Mouse (Mus musculus): ENCODE results near the gene Pnldc1. TPM values are rescaled to one million over a fixed set of nuclear protein-coding genes. Genes with fewer than 3 reads are reported as not detected.
"Not testable (repeated sequence)": the region's sequence is repeated elsewhere in the genome, so short reads cannot be mapped to it uniquely, and the experiment has no call there.

The Pnldc1 gene
- polyA plus RNA-seq, 1 experiment from 2014 or later: 2.9 TPM

DNA sequence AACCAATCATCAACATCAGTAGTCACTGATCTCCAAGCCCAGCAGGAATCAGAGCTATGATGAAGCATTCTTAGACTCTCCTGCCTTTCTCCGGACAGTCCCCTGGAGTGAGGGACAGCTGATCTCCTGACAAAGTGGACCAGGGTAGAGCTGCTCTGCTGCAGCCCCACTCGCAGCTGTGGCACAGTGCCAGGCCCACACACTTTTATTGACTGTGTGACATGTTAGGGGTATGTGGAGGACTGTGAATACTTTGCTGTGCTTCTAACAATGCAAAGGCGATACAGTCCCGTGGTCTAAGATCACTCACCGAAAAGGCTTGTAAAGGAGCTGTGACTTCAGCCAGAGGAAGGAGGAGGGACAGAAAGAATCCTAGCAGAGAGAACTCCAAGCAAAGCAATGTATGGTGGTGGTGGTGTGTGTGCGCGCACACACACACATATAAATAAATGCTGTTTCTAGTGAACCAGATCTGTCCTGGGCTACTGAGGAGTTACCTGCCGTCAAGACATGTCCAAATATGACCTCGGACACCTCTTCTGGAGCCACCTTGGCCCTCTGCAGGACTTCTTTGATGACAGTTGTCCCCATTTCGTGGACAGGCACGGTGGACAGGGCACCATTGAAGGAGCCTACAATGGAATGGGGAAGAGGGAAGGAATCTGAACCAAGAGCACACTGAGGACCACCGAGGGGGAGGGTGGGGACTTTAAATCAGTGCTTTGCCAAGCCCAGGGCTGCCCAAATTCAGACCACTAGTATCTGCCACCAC, 29.5 kb upstream of the Pnldc1 start:
- not testable (repeated sequence) for H3K36me3 ChIP-seq (ENCODE audit: control insufficient read depth, insufficient read depth, low read length); DNase-seq (ENCODE audit: low spot score); H3K27ac ChIP-seq (ENCODE audit: low read depth, low read length); H3K4me1 ChIP-seq (ENCODE audit: control insufficient read depth, insufficient read depth, low read length); H3K9me3 ChIP-seq (ENCODE audit: control insufficient read depth, low read length); H3K27me3 ChIP-seq (ENCODE audit: control insufficient read depth, insufficient read depth, low read length); H3K9ac ChIP-seq (ENCODE audit: low read length); H3K4me3 ChIP-seq (ENCODE audit: low read depth, low read length)
- 47% methylated on average over 2 of the region's 12 CpGs for WGBS
- H3K4me2 ChIP-seq (ENCODE audit: low read depth): peak overlapping the region; percentile 36
- 0 out of 2 replicates have a peak, but pooled peaks have one; percentile 23 for ATAC-seq (ENCODE audit: insufficient read depth, low FRiP score, low TSS enrichment)

DNA sequence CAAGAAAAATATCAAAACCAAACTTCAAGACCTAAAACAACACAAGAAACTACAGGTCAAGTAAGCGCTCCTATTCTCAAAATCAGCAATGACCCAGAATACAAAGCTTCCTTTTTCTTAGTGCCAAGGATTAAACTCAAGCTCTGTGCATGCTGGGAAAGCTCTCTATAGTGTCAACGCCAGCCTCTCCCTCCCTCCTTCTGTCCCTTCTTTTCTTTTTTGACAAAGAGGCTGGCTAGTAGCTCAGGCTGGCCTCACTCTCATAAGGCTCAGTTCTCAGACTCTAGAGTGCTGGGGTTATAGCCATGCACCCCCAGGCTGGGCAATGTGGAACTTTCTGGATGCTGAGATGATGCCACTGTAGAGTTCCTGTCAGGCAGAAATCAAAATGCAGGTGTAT, 28.0 kb upstream of the Pnldc1 start:
- ATAC-seq (ENCODE audit: insufficient read depth, low FRiP score, low TSS enrichment) (no peak), DNase-seq (ENCODE audit: low spot score) (no peak)
- Histone ChIP-seq H3K27ac (ENCODE audit: low read depth, low read length) (no peak overlapping the region), H3K4me1 (ENCODE audit: control insufficient read depth, insufficient read depth, low read length) (no peaks in the 10 kb centered on the region), H3K9me3 (ENCODE audit: control insufficient read depth, low read length) (no peaks in the 10 kb centered on the region), H3K36me3 (ENCODE audit: control insufficient read depth, insufficient read depth, low read length) (peaks cover under 1% of the 10 kb centered on the region; the same call in 1 of the 2 replicates), H3K4me2 (ENCODE audit: low read depth) (no peak overlapping the region), H3K27me3 (ENCODE audit: control insufficient read depth, insufficient read depth, low read length) (no peaks in the 10 kb centered on the region), H3K4me3 (ENCODE audit: low read depth, low read length) (no peak overlapping the region), H3K9ac (ENCODE audit: low read length) (no peak overlapping the region)
- WGBS: 64% methylated on average over 2 of the region's 2 CpGs

DNA sequence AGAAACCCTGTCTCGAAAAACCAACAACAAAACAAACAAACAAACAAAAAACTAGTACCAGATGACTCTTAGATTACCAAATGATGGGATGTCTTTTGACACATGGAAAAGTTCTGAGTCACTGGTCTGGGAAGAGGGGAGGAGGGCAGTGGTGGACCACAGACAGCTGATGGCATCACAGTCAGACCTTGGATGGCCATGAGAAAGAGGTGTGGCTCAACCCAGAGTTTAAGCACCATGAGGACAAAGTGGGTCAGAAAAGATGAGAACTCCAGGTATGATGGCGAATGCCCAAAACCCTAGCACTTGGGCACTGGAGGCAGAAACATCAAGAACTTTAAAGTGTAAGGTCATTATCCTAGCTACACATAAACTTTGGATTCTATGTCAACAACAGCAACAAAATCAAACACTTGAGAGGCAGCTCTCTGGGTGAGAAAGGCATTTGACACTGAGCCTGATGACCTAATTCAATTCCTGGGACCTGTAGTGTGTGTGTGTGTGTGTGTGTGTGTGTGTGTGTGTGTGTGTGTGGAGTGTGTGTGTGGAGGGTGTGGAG, 27.5 kb upstream of the Pnldc1 start:
- Histone ChIP-seq H3K4me2 (ENCODE audit: low read depth) (no peak overlapping the region), H3K27ac (ENCODE audit: low read depth, low read length) (no peak overlapping the region), H3K27me3 (ENCODE audit: control insufficient read depth, insufficient read depth, low read length) (no peaks in the 10 kb centered on the region), H3K4me1 (ENCODE audit: control insufficient read depth, insufficient read depth, low read length) (no peaks in the 10 kb centered on the region), H3K9ac (ENCODE audit: low read length) (no peak overlapping the region), H3K36me3 (ENCODE audit: control insufficient read depth, insufficient read depth, low read length) (no peaks in the 10 kb centered on the region), H3K9me3 (ENCODE audit: control insufficient read depth, low read length) (no peaks in the 10 kb centered on the region), H3K4me3 (ENCODE audit: low read depth, low read length) (no peak overlapping the region)
- ATAC-seq (ENCODE audit: insufficient read depth, low FRiP score, low TSS enrichment) (no peak), DNase-seq (ENCODE audit: low spot score) (no peak)
- WGBS: 76% methylated on average over 2 of the region's 2 CpGs

DNA sequence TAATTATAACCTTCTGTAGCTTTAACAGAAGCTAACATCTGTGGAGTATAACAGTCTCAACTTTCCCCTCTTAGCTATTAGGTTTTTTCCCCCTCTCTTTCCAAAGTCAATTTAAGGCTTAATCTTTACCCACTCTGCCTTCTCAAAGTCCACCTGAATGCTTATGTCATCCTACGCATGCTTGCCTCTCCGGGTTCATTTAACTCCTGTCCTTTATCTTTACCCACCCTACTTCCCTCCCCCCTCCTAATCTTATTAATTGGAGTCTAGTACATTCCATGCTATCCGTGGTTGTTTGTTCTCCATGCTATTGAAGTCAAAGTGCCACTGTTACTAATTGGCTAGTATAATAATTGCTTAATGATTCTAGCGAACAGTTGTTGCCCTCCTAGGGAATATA, 25.7 kb upstream of the Pnldc1 start:
- DNase-seq (ENCODE audit: low spot score) (no peak), ATAC-seq (ENCODE audit: insufficient read depth, low FRiP score, low TSS enrichment) (no peak)
- WGBS: 78% methylated on average over 4 of the region's 4 CpGs
- H3K4me1 ChIP-seq (ENCODE audit: control insufficient read depth, insufficient read depth, low read length): no peaks in the 10 kb centered on the region
- no peak overlapping the region for H3K9ac ChIP-seq (ENCODE audit: low read length)
- no peak overlapping the region for H3K4me2 ChIP-seq (ENCODE audit: low read depth)
- H3K27me3 ChIP-seq (ENCODE audit: control insufficient read depth, insufficient read depth, low read length): no peaks in the 10 kb centered on the region
- no peaks in the 10 kb centered on the region for H3K9me3 ChIP-seq (ENCODE audit: control insufficient read depth, low read length)
- H3K4me3 ChIP-seq (ENCODE audit: low read depth, low read length): no peak overlapping the region
- no peak overlapping the region for H3K27ac ChIP-seq (ENCODE audit: low read depth, low read length)
- H3K36me3 ChIP-seq (ENCODE audit: control insufficient read depth, insufficient read depth, low read length): no peaks in the 10 kb centered on the region

DNA sequence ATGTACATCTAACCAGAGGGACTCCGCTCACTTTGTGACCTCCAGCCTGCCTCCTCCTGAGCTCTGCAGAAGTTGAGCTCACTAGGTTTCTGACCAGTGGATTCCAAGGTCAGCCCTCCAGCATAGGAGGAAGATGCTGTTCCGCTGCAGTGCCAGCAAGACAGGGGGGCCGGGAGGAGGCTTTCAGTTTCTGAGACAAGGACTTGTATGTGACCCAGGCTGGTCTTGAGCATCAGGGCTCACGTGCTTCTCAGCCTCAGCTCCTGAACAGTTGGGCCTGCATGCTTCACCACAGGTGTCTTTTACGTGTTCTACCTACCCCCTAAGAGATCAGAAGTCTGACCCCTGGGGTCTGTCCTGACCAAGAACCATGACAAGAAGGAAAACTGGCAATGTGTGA, 21.5 kb upstream of the Pnldc1 start:
- not testable (repeated sequence) for DNase-seq (ENCODE audit: low spot score)

DNA sequence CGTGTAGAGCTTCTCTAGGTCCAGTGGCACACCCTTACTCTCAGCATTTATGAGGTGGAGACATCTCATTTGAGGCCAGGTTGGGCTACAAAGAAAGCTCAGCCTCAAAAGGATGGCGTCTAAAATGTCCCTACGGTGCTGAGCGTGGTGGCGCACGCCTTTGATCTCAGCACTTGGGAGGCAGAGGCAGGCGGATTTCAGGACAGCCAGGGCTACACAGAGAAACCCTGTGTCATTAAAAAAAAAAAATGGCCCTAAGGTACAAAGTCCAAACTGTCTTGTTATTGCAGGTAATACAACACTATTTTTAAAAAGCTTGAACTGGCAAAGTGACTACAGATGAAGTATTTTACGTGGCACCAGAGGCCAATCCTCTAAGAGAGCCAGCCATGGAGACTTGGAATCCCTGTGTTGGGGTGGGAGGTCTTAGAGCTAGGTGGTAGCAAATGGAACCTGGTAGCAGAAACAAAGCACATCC, 15.7 kb upstream of the Pnldc1 start:
- Histone ChIP-seq H3K27me3 (ENCODE audit: control insufficient read depth, insufficient read depth, low read length) (no peaks in the 10 kb centered on the region), H3K27ac (ENCODE audit: low read depth, low read length) (no peak overlapping the region), H3K36me3 (ENCODE audit: control insufficient read depth, insufficient read depth, low read length) (peaks cover 32% of the 10 kb centered on the region), H3K4me3 (ENCODE audit: low read depth, low read length) (no peak overlapping the region), H3K4me2 (ENCODE audit: low read depth) (no peak overlapping the region), H3K9me3 (ENCODE audit: control insufficient read depth, low read length) (no peaks in the 10 kb centered on the region), H3K9ac (ENCODE audit: low read length) (no peak overlapping the region), H3K4me1 (ENCODE audit: control insufficient read depth, insufficient read depth, low read length) (no peaks in the 10 kb centered on the region)
- 88% methylated on average over 8 of the region's 8 CpGs for WGBS
- ATAC-seq (ENCODE audit: insufficient read depth, low FRiP score, low TSS enrichment) (no peak), DNase-seq (ENCODE audit: low spot score) (no peak)

More for the DNA sequence above, 21.5 kb upstream of the Pnldc1 start:
- not testable (repeated sequence) for H3K4me2 ChIP-seq (ENCODE audit: low read depth); H3K9ac ChIP-seq (ENCODE audit: low read length); H3K4me3 ChIP-seq (ENCODE audit: low read depth, low read length); H3K27me3 ChIP-seq (ENCODE audit: control insufficient read depth, insufficient read depth, low read length); H3K27ac ChIP-seq (ENCODE audit: low read depth, low read length); H3K36me3 ChIP-seq (ENCODE audit: control insufficient read depth, insufficient read depth, low read length); H3K9me3 ChIP-seq (ENCODE audit: control insufficient read depth, low read length); H3K4me1 ChIP-seq (ENCODE audit: control insufficient read depth, insufficient read depth, low read length); ATAC-seq (ENCODE audit: insufficient read depth, low FRiP score, low TSS enrichment)
- 90% methylated on average over 5 of the region's 5 CpGs for WGBS

DNA sequence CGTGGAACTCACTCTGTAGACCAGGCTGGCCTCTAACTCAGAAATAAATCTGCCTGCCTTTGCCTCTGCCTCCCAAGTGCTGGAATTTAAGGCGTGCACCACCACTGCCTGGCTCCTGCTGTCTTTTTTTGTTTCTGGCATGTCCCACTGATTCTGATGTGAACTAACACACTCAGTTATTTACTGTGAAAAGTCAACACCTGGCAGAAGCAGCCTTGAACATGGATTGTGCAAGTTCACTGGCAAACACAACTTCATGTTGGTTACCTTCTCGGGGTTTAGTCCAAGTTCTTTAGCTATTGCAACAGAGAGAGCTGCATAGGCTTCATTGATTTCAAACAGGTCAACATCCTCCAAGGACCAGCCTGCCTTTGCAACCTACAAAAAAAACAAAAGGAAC, 15.0 kb upstream of the Pnldc1 start:
- Histone ChIP-seq H3K27me3 (ENCODE audit: control insufficient read depth, insufficient read depth, low read length) (no peaks in the 10 kb centered on the region), H3K4me3 (ENCODE audit: low read depth, low read length) (no peak overlapping the region), H3K9ac (ENCODE audit: low read length) (no peak overlapping the region), H3K4me1 (ENCODE audit: control insufficient read depth, insufficient read depth, low read length) (no peaks in the 10 kb centered on the region), H3K36me3 (ENCODE audit: control insufficient read depth, insufficient read depth, low read length) (peaks cover 35% of the 10 kb centered on the region), H3K9me3 (ENCODE audit: control insufficient read depth, low read length) (no peaks in the 10 kb centered on the region), H3K27ac (ENCODE audit: low read depth, low read length) (no peak overlapping the region), H3K4me2 (ENCODE audit: low read depth) (no peak overlapping the region)
- WGBS: 91% methylated on average over 3 of the region's 3 CpGs
- no peak for DNase-seq (ENCODE audit: low spot score)
- ATAC-seq (ENCODE audit: insufficient read depth, low FRiP score, low TSS enrichment): no peak

DNA sequence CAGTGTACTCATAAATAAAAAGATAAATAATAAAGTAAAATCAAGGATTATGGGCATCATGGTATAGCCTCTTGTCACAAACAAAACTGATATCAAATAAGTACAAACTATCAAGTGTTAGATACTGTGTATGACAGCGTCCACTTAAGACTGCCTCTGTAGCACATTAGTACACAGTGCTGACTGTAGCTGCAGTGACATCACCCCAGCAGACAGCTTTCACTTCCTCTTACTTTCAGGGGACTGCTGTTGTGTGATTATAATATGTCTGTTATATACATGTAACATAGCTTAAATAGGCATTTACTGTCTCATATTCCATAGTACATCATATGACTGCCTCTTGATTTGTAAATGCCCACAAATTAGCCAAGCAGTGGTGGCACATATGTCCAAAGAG, 11.0 kb upstream of the Pnldc1 start:
- DNase-seq (ENCODE audit: low spot score) (no peak), ATAC-seq (ENCODE audit: insufficient read depth, low FRiP score, low TSS enrichment) (no peak)
- Histone ChIP-seq H3K36me3 (ENCODE audit: control insufficient read depth, insufficient read depth, low read length) (peaks cover 37% of the 10 kb centered on the region), H3K9me3 (ENCODE audit: control insufficient read depth, low read length) (no peaks in the 10 kb centered on the region), H3K27me3 (ENCODE audit: control insufficient read depth, insufficient read depth, low read length) (no peaks in the 10 kb centered on the region), H3K27ac (ENCODE audit: low read depth, low read length) (no peak overlapping the region), H3K9ac (ENCODE audit: low read length) (no peak overlapping the region), H3K4me2 (ENCODE audit: low read depth) (no peak overlapping the region), H3K4me3 (ENCODE audit: low read depth, low read length) (no peak overlapping the region), H3K4me1 (ENCODE audit: control insufficient read depth, insufficient read depth, low read length) (no peaks in the 10 kb centered on the region; the same call in 1 of the 2 replicates)
- WGBS: 93% methylated on average over 1 of the region's 1 CpGs

All from neural tube, embryonic 11.5 days (tissue).